Mouse (Mus musculus): ENCODE results near the gene Aes.

DNA sequence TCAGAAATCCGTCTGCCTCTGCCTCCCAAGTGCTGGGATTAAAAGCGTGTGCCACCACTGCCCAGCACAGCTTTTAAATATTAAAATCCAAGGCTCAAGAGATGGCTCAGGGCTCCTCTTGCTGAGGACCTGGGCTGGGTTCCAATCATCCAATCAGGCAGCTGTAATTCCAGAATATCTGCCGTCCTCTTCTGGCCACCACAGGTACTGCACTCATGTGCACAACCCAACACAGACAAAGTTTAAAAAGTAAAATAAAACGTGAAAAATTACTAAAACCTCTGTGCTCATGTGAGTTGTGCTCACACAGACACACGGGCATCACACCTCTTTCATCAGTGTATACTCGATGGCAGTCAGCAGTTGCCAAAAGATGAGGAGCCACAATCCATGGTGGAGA, 22.6 kb upstream of the Aes start:
- peak; percentile 89 for TF ChIP-seq CTCF (IDR thresholded peaks at IDR 0.05; ENCODE audit: low read depth, low read length)
- TF ChIP-seq GATA2 (IDR thresholded peaks at IDR 0.05; ENCODE audit: borderline replicate concordance, low read depth, low read length): no peak
- TF ChIP-seq GATA1 (IDR thresholded peaks at IDR 0.05; ENCODE audit: borderline replicate concordance, low read length): no peak

Measured in G1E (cell line).